Mouse (Mus musculus) right cerebral cortex, postnatal 36 days (tissue): ENCODE results near the gene B020011L13Rik.
"Not testable (repeated sequence)": the region's sequence is repeated elsewhere in the genome, so short reads cannot be mapped to it uniquely, and the experiment has no call there.

ENCODE experiments used
- DNase-seq, 2 experiments: peaks; one replicate each; pipeline ENCODE4 v3.0.0; 2022; ENCODE audit warnings: low spot score in 2 of 2, mixed read lengths in 1 of 2

The B020011L13Rik gene

GRCm38 (mm10) chr1:117780833-117781232 is at the start of gene B020011L13Rik:
B020011L13Rik (plus strand) TSS chr1:117781133.
- not testable (repeated sequence) for DNase-seq

GRCm38 (mm10) chr1:117816271-117816670 is 35.3 kb downstream of the B020011L13Rik start:
- DNase-seq = not testable (repeated sequence)

- not testable (repeated sequence) for DNase-seq
Measured at GRCm38 (mm10) chr1:117829781-117830180, 48.8 kb downstream of the B020011L13Rik start, which contains the start of gene Gm28360. Gm28360 (plus strand) TSS chr1:117830081.

- not testable (repeated sequence) for DNase-seq
Measured at GRCm38 (mm10) chr1:117851718-117852117, 70.8 kb downstream of the B020011L13Rik start.
